Mouse (Mus musculus) brain, embryonic 14.5 days (tissue): Measurements from ENCODE around the gene Slc39a11.
"Not testable (repeated sequence)": the region's sequence is repeated elsewhere in the genome, so short reads cannot be mapped to it uniquely, and the experiment has no call there.

Experiments used
- CTCF ChIP-seq: fragments of 200-500 bp; IDR thresholded peaks from 2 replicates; pipeline ENCODE4 v1.5.1; 2012; ENCODE audit warnings: inconsistent platforms, mild to moderate bottlenecking, moderate library complexity, borderline replicate concordance; ENCODE audit not compliant: insufficient read depth, insufficient read length; ENCODE audit errors: extremely low read depth
- POLR2A ChIP-seq: fragments of 200-500 bp; IDR thresholded peaks from 2 replicates; pipeline ENCODE4 v1.6.1; 2012; ENCODE audit warnings: mild to moderate bottlenecking, inconsistent platforms, borderline replicate concordance; ENCODE audit not compliant: poor library complexity, insufficient read depth, insufficient read length, severe bottlenecking; ENCODE audit errors: extremely low read depth

- TF ChIP-seq CTCF, POLR2A: not testable (repeated sequence)
Observed at GRCm38 (mm10) chr11:113567926-113568325, 82.0 kb downstream of the Slc39a11 start.
